Mouse (Mus musculus): ENCODE results near the gene Fat3. TPM values are rescaled to one million over a fixed set of nuclear protein-coding genes. Genes with fewer than 3 reads are reported as not detected.

Fat3 gene
- polyA plus RNA-seq, 1 experiment from 2014 or later, result 2.3 TPM

DNA sequence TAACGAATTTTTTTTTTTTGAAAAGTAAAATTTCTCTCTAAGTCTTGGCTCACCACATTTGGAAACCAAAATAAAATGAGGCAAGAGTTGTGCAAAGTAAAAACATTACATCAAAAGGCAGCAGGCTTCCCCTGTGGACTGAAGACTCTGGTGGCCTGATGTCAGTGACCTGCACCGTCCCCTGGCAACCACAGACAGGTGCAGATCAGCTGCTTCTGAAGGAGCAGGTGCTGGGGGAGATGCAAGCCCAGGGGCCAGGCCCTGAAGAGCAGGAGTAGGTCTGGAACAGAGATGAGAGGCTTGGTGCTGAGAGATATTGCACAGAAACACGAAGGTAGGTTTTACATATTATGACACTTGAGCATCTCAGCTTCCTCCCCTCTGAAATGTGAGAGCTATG, 289.6 kb downstream of the Fat3 start:
- no peaks in the 10 kb centered on the region for H3K36me3 ChIP-seq (ENCODE audit: inconsistent target)
- H3K4me3 ChIP-seq (ENCODE audit: inconsistent target), result no peak overlapping the region
- no peak overlapping the region for H3K27ac ChIP-seq
- no peaks in the 10 kb centered on the region for H3K79me2 ChIP-seq (ENCODE audit: inconsistent target)
- WGBS (ENCODE audit: missing documents), result 85% methylated on average over 2 of the region's 3 CpGs

GRCm38 (mm10) chr9:16202296-16202695, 298.8 kb downstream of the Fat3 start:
- Histone ChIP-seq H3K79me2 (ENCODE audit: inconsistent target) (no peaks in the 10 kb centered on the region), H3K36me3 (ENCODE audit: inconsistent target) (no peaks in the 10 kb centered on the region), H3K27ac (no peak overlapping the region), H3K4me3 (ENCODE audit: inconsistent target) (no peak overlapping the region)
- 84% methylated on average over 6 of the region's 6 CpGs for WGBS (ENCODE audit: missing documents)

DNA sequence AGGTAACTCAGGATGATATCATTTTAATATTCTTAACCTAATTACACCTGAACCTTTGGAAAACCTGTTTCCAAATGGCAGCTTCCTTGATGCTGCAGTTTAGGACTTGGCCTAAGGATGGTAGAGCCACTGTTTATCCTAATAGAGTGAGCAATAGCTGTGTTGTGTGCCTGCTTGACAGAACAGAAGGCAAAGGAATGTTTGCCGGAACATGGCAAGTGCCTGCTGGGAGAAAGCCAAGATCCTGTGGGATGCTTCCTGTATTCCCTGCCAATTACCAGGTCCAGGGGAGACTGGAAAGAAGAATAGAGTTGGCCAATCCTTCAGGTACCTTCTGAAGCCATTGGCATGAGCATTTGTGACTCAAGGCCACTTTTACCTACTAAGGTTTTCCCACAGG, 300.1 kb downstream of the Fat3 start:
- Histone ChIP-seq H3K79me2 (ENCODE audit: inconsistent target) (no peaks in the 10 kb centered on the region), H3K4me3 (ENCODE audit: inconsistent target) (no peak overlapping the region), H3K27ac (no peak overlapping the region), H3K36me3 (ENCODE audit: inconsistent target) (no peaks in the 10 kb centered on the region)
- WGBS (ENCODE audit: missing documents), result 100% methylated on average over 1 of the region's 1 CpGs

DNA sequence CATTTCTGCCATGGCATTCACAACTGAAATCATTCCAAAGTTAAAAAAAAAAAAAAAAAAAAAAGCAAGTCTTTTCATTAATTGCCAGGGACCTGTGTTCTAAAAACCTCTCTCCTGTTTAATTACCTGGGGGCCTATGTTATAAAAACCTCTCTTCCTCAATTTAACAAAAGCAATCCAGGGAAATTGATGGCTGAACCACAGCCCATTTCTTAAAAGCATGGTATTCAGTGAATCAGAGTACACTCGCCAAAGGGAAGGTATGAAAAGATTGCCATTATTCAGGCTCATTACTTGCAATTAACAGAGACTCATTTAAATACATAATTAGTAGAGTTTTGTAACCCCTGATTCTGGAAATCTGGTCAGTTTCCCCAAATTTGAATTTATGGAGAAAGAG, 314.6 kb downstream of the Fat3 start:
- Histone ChIP-seq H3K27ac (no peak overlapping the region), H3K36me3 (ENCODE audit: inconsistent target) (no peaks in the 10 kb centered on the region), H3K79me2 (ENCODE audit: inconsistent target) (no peaks in the 10 kb centered on the region), H3K4me3 (ENCODE audit: inconsistent target) (no peak overlapping the region)
- 92% methylated on average over 1 of the region's 1 CpGs for WGBS (ENCODE audit: missing documents)

DNA sequence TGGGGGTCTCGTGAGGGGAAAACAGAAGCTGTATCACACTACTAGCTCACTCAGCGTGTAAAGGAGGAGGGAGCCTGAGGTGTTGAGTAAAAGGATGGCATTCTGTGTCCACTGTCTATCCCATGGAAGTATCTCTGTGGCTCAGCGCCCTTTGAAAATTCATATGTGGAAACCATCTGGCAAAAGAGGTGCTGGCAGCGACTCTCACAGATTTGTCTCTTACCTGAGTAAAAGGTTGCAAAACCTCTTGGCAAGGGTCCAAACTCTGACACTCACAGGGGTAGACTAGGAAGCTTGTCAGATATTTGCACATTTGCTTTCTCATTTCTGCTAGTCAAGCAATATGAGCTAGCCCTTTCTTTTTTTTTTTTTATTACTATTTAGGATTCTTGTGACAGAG, 331.8 kb downstream of the Fat3 start:
- Histone ChIP-seq H3K27ac (no peak overlapping the region), H3K36me3 (ENCODE audit: inconsistent target) (no peaks in the 10 kb centered on the region), H3K4me3 (ENCODE audit: inconsistent target) (no peak overlapping the region), H3K79me2 (ENCODE audit: inconsistent target) (no peaks in the 10 kb centered on the region)
- 81% methylated on average over 4 of the region's 4 CpGs for WGBS (ENCODE audit: missing documents)

- Histone ChIP-seq H3K36me3 (ENCODE audit: inconsistent target) (no peaks in the 10 kb centered on the region), H3K79me2 (ENCODE audit: inconsistent target) (no peaks in the 10 kb centered on the region), H3K27ac (no peak overlapping the region), H3K4me3 (ENCODE audit: inconsistent target) (no peak overlapping the region)
- WGBS (ENCODE audit: missing documents), result 88% methylated on average over 2 of the region's 2 CpGs
Measured at GRCm38 (mm10) chr9:16168051-16168450, 333.0 kb downstream of the Fat3 start.

DNA sequence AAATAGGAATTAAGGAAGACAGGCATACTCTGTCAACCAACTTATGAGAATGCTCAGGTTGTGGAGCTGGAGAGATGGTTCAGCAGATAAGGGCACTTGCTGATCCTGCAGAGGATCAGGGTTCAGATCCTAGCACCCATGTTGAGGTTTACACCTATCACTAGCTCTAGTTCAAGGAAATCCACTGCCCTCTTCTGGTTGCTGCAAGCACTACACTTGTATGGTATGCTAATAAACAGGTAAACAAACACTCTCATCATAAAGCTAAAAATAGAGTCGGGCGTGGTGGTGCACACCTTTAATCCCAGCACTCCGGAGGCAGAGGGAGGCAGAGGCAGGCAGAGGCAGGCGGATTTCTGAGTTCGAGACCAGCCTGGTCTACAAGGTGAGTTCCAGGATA, 341.7 kb downstream of the Fat3 start:
- no peak overlapping the region for H3K27ac ChIP-seq
- H3K36me3 ChIP-seq (ENCODE audit: inconsistent target), result no peaks in the 10 kb centered on the region
- no peak overlapping the region for H3K4me3 ChIP-seq (ENCODE audit: inconsistent target)
- WGBS (ENCODE audit: missing documents), result 96% methylated on average over 4 of the region's 5 CpGs
- H3K79me2 ChIP-seq (ENCODE audit: inconsistent target), result no peaks in the 10 kb centered on the region

GRCm38 (mm10) chr9:16153580-16153930, 347.5 kb downstream of the Fat3 start:
- 96% methylated on average over 3 of the region's 3 CpGs for WGBS (ENCODE audit: missing documents)
- no peaks in the 10 kb centered on the region for H3K79me2 ChIP-seq (ENCODE audit: inconsistent target)
- no peak overlapping the region for H3K4me3 ChIP-seq (ENCODE audit: inconsistent target)

DNA sequence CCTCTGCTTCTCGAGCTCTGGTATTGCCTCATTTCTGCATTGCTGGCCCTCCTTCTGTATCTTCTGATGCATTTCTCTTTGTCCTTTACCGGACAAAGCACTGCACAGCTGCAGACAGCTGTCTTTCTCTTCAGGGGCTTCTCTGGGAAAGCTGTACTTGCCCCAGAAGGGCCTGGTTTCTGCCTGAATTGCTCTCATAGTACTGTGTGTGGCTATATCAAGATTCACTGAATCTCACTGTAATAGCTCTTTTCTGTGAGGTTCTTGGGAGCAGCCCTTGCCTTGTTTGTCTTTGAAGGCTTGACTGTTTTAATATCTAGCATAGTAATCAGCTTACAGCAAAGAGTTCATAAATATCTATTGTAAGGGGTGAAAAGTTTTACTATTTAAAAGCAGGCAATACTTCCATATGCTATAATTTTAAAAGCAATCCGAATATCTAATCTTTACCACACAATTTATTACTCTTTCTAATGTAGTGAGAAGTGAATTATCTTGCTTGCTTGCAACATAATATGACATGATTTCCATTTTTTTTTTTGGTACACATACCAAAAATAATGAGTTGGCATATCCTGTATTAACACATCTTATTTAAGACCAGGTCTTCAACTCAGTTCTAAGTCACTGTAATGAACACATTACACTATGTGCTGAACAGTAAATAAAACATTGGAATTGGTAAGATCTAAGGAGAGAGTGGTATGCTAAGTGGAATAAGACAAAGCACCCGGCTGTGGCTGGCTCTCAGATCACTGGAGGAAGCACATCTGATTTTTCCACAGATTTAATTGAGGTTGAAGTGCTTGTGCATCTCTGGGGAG, 348.1 kb downstream of the Fat3 start:
- Histone ChIP-seq H3K79me2 (ENCODE audit: inconsistent target) (no peaks in the 10 kb centered on the region), H3K36me3 (ENCODE audit: inconsistent target) (no peaks in the 10 kb centered on the region), H3K4me3 (ENCODE audit: inconsistent target) (no peak overlapping the region), H3K27ac (no peak overlapping the region)
- 99% methylated on average over 4 of the region's 4 CpGs for WGBS (ENCODE audit: missing documents)

More at GRCm38 (mm10) chr9:16153580-16153930, 347.5 kb downstream of the Fat3 start:
- no peak overlapping the region for H3K27ac ChIP-seq
- no peaks in the 10 kb centered on the region for H3K36me3 ChIP-seq (ENCODE audit: inconsistent target)

GRCm38 (mm10) chr9:16150046-16150445, 351.0 kb downstream of the Fat3 start:
- Histone ChIP-seq H3K27ac (no peak overlapping the region), H3K36me3 (ENCODE audit: inconsistent target) (no peaks in the 10 kb centered on the region), H3K79me2 (ENCODE audit: inconsistent target) (no peaks in the 10 kb centered on the region), H3K4me3 (ENCODE audit: inconsistent target) (no peak overlapping the region)

- Histone ChIP-seq H3K4me3 (ENCODE audit: inconsistent target) (no peak overlapping the region), H3K79me2 (ENCODE audit: inconsistent target) (no peaks in the 10 kb centered on the region), H3K27ac (no peak overlapping the region), H3K36me3 (ENCODE audit: inconsistent target) (no peaks in the 10 kb centered on the region)
- 81% methylated on average over 1 of the region's 1 CpGs for WGBS (ENCODE audit: missing documents)
Measured at GRCm38 (mm10) chr9:16147735-16148134, 353.4 kb downstream of the Fat3 start.

GRCm38 (mm10) chr9:16144684-16145083, 356.4 kb downstream of the Fat3 start:
- Histone ChIP-seq H3K27ac (no peak overlapping the region), H3K36me3 (ENCODE audit: inconsistent target) (no peaks in the 10 kb centered on the region), H3K79me2 (ENCODE audit: inconsistent target) (no peaks in the 10 kb centered on the region), H3K4me3 (ENCODE audit: inconsistent target) (no peak overlapping the region)
- 73% methylated on average over 3 of the region's 3 CpGs for WGBS (ENCODE audit: missing documents)

GRCm38 (mm10) chr9:16139300-16139699, 361.8 kb downstream of the Fat3 start:
- H3K27ac ChIP-seq, result no peak overlapping the region
- no peaks in the 10 kb centered on the region for H3K79me2 ChIP-seq (ENCODE audit: inconsistent target)
- 92% methylated on average over 5 of the region's 6 CpGs for WGBS (ENCODE audit: missing documents)
- H3K4me3 ChIP-seq (ENCODE audit: inconsistent target), result no peak overlapping the region
- H3K36me3 ChIP-seq (ENCODE audit: inconsistent target), result no peaks in the 10 kb centered on the region

GRCm38 (mm10) chr9:16133098-16133497, 368.0 kb downstream of the Fat3 start:
- no peak overlapping the region for H3K27ac ChIP-seq
- no peaks in the 10 kb centered on the region for H3K79me2 ChIP-seq (ENCODE audit: inconsistent target)
- no peak overlapping the region for H3K4me3 ChIP-seq (ENCODE audit: inconsistent target)
- WGBS (ENCODE audit: missing documents), result 100% methylated on average over 2 of the region's 2 CpGs
- no peaks in the 10 kb centered on the region for H3K36me3 ChIP-seq (ENCODE audit: inconsistent target)

DNA sequence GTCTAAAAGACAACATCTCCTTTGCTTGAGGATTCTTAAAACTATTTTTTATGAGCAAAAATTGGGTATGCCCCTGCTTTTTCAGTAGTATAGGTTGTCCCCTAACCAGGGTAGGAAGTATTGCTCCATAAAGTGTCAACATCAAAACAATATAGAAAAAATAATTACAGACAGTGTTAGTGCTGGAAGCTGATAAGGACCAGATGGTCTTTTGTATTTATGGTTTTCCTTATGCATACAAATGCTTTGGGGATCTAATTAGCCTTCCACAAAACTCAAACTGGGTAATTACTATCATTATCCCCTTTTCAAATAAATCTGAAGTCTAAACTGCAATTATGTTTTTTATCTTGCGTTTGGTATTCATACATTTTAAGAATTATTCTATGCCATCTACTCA, 368.5 kb downstream of the Fat3 start:
- H3K4me3 ChIP-seq (ENCODE audit: inconsistent target), result no peak overlapping the region
- H3K79me2 ChIP-seq (ENCODE audit: inconsistent target), result no peaks in the 10 kb centered on the region
- whole genome bisulfite sequencing (ENCODE audit: missing documents), result 91% methylated on average over 1 of the region's 1 CpGs
- no peaks in the 10 kb centered on the region for H3K36me3 ChIP-seq (ENCODE audit: inconsistent target)
- H3K27ac ChIP-seq, result no peak overlapping the region

GRCm38 (mm10) chr9:16121756-16122155, 379.3 kb downstream of the Fat3 start:
- Histone ChIP-seq H3K4me3 (ENCODE audit: inconsistent target) (no peak overlapping the region), H3K36me3 (ENCODE audit: inconsistent target) (no peaks in the 10 kb centered on the region), H3K79me2 (ENCODE audit: inconsistent target) (no peaks in the 10 kb centered on the region), H3K27ac (no peak overlapping the region)
- WGBS (ENCODE audit: missing documents), result 97% methylated on average over 5 of the region's 5 CpGs

Data from macrophage (primary cell).